Mouse (Mus musculus): ENCODE data around the gene Ndufc1.
"Not testable (repeated sequence)": the region's sequence is repeated elsewhere in the genome, so short reads cannot be mapped to it uniquely, and the experiment has no call there.

Ndufc1 gene

DNA sequence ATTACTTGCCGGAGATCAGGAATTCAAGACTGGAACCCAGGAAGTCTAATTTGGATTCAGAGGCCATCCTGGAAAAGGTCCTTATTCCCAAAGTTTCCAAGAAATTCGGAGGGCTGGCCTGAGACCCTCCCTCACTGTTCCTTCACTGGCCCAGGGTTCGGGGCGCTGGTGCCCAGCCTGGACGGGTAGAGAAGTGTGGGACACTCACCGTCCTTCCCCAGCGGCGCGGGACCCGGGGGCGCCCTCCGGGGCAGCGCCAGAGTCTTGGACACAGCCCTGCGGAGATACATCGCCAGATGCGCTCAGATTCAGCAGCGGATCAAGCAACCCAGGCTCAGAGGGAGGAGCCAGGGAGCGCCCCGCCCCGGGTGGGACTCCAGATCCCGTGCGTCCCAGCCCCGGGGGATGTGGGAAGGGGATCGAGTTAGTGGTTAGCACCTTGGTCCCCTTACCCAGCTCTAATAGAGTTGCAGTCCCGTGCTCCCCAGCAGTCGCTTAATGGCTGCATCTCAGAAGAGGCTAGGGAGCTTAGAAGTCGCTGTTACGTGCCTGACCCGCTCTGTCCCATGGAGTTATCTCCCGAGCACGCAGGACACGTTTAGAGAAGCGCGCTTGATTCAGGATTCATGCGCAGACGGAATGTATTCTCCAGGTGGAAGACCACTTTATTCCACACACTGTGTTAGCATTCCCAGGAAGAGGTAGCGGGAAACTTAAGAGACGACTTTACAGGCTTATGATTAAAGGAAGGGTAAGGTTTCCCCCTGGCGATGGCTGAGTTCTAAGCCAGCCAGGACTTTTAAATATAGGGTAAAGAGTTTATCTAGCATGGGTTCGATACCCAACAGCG is 12.3 kb downstream of the Ndufc1 start, which contains the start of gene Mgarp:
TSS of gene Mgarp (minus strand) at position 520 of the 850 bp plus-strand sequence.
- DNase-seq (ENCODE audit: low read depth, low spot score), result peak; percentile 85

DNA sequence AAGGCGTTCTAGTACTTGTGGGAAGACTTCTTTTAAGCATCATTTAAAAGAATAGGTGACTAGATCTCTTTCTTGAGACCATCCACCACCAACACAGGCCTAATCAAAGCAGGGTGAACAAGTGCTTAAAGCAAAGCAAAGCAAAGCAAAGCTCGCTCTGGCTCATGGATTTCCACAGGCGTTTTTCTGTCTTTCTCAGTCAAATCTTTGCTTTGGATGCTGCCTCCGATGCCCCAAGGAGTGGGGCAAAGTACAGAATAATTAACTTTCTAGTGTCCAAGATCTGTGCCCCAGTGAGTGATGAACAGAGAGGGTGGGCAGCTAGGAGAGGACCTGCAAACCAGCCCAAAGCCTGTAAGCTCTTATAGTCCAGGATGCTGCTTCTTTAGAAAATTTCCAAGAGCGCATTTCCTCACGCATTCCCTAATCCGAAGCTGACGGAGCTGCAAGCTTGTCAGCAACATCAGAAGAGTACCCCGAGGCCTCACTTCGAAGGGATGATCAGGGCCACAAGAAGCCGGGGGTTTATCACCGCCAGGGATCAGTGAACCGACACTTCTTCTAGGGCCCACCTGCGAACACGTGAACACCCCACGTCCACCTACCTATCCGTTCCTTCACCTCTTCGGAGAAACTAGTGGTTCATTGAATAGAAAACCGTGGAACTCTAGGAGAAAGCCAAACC is 13.2 kb downstream of the Ndufc1 start:
- no peak for DNase-seq (ENCODE audit: low read depth, low spot score)

DNA sequence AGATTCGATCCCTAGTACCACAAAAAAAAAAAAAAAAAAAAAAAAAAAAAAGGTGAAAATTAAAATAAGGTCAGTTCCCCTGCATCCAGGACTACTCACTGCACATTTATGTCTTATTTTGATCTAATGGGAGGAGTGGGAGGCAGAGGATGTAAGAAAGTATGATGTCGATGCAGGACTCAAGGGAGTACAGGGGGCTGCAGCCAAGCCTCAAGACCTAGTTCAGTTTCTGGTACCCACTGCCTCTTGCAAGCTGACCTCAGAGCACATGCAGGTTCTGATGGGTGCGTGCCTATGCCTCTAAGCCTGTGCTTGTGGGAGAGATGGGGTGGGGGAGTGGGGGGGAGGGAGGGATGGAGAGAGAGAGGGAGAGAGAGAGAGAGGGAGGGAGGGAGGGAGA is 13.9 kb downstream of the Ndufc1 start:
- no peak for DNase-seq (ENCODE audit: low read depth, low spot score)

DNA sequence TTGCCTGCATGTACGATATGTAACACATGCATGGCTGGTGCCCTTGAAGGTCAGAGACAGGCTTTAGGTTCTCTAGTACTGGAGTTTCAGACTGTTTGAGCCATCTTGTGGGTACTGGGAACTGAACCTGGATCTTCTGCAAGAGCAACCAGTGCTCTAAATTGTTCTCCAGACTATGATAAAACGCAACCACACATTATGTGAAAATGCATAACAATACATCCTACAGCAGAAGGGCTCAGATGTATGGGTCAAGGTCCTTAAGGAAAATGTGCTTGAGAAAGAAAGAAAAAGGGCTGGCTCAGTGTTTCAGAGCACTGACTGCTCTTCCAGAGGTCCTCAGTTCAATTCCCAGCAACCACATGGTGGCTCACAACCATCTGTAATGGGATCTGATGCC is 15.1 kb downstream of the Ndufc1 start:
- DNase-seq (ENCODE audit: low read depth, low spot score), result no peak

DNA sequence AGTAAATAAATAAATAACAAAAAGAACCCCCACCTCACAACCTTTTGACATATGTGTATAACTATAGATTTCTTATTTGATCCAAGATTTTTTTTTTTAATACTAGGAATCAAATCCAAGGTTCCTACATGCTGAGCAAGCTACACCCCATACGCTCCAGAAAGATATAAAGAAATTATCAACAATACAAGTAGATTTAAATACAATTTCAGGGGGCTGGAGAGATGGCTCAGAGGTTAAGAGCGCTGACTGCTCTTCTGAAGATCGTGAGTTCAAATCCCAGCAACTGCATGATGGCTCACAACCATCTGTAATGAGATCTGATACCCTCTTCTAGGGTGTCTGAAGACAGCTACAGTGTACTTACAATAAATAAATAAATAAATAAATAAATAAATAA is 15.8 kb downstream of the Ndufc1 start:
- not testable (repeated sequence) for DNase-seq (ENCODE audit: low read depth, low spot score)

DNA sequence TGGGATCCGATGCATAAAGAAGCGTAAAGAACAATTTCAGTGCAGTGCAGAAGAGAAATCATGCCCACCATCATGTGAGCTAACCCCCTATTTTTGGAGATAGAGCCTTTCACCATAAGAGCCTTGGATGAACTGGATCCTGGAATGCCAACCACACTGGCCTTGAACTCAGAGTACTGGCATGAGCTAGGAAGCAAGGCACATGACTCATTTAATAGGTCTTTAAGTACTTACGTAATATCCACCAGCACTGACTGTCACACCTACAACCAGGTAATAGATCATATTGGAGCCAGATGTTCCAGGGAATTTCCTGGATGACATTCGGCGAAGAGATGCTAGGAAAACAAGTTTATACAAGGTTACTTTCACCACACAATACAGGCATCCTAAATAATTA is 17.2 kb downstream of the Ndufc1 start:
- DNase-seq (ENCODE audit: low read depth, low spot score), result no peak

DNA sequence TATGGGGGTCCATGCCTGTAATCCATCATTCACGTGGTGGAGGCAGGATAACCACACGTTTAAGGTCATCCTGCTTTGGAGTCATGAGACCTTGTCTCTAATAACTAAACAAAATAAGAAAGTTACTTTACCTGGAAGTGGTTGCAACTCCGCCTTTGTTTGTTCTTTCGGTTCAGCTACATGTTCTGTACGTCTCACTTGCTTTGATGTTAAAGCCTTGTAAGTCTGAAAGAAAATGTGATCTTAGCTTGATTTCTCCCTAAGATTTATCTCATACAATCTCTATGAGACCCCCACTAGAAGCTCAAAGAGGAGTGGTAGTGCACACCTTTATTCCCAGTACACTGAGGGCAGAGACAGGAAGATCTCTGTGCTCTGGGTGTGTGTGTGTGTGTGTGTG is 17.7 kb downstream of the Ndufc1 start:
- DNase-seq (ENCODE audit: low read depth, low spot score), result no peak

DNA sequence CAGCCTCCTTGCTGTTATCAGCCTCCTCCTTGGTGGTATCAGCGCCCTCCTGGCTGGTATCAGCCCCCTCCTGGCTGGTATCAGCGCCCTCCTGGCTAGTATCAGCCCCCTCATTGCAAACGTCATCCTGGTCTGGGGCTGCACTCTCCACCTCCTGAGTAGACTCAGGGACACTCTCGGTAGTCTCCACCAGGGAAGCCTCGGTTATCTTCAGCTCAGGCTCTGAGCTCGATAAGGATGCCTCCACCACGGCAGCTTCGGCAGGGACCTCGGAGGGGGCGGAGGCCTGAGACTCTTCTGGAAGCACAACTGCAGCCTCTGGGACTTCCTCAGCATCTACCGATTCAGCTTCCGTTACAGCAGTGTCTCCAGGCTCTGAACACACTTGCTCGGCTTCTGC is 19.9 kb downstream of the Ndufc1 start:
- peak; percentile 22 for DNase-seq (ENCODE audit: low read depth, low spot score)

DNA sequence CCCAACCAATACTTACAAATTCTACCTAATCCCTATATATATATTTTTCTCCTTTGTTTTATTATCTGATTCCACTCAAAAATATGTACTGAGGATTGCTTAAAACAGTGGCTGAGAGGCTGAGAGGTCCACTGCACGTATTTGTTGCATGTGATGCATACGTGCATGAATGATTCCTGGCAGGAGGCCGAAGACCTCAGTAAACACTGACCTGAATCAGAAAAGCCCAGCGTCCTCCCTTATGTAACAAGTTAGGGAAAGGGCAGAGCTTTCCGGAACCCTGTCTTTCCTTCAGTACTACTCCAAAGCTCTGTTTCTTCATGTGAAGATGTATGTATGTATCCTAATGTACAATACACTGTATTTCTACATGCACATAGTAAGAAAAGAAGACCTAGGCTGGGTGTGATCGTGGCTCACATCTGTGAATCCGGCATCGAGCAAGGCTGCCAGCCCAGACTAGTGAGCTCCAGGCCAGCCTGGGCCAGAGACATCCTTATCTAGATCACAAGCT is 20.9 kb downstream of the Ndufc1 start:
- no peak for DNase-seq (ENCODE audit: low read depth, low spot score)

DNA sequence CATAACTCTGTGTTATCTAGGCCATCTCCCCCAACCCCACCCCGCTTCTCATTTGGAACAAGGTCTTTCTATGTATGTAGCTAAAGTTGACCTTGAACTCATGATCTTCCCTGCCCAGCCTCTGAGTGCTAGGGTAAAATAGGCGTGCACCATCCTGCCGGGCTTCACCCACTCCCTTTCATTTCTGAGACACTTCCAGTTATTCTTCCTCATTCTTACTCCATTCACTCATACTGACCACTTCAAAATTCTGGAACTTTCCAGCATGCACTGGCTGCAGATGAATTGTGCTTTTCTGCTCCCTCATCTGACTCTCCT is 21.7 kb downstream of the Ndufc1 start:
- DNase-seq (ENCODE audit: low read depth, low spot score), result no peak

DNA sequence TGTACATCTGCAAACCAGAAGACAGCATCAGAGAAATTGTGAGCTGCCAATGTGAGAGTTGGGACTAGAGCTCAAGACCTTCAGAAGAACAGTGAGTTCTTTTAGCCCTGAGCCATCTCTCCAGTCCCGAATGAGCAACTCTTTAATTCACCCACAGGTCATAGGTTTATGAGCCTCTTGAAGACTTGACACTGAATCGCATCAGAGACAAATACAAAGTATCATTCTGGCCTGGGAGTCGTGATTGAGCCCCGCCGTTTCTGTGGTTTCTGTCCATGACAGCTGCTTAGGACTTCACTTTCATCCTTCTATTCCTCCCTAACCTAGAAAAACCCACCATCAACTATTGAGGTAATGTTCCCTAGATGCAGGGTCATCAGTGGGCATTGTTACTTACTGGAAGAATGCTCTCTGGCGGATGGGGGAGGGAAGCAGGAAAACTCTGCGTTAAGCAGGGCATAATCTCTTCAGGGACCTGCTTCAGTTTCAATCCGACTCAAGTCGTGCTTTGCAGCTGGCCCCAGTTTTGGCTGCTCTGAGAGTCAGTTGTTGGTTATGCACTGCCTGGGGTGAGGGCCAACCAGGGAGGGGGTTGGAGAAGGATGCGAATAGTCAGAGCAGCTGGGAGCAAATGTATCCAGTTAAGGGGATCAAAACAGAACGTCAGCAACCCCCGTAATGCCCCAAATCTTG is 22.2 kb downstream of the Ndufc1 start:
- no peak for DNase-seq (ENCODE audit: low read depth, low spot score)

DNA sequence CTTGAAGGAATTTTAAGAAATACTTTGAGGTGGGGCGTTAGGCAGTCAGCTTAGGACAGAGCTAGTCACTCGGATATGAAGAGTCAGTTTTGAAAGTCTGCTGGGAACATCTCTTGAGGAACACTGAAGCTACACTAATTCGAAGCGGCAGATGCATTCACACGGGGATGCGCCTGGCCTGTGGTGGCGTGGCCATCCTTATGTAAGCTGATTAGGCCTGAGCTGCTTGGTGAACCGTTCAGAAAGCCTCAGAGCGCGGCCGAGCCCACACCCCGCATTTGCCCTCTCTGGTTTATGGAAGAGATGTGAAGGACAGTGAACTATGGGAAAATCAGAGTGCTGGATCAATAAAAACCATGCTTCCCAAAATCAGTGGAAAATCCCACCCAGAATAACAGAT is 25.4 kb downstream of the Ndufc1 start:
- DNase-seq (ENCODE audit: low read depth, low spot score), result no peak

DNA sequence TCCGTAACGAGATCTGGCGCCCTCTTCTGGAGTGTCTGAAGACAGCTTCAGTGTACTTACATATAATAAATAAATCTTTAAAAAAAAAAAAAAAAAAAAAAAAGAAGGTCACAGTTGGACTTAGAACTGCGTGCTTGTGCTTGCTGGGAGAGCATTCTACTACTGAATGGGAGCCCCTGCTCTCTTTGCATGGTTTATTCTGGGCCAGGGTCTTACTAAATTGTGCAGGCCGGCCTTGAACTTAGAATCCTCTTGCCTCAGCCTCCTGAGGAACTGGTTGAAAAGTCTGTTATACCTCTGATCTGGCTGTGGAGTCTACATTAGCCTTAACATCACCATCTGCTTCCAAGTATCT is 28.2 kb downstream of the Ndufc1 start:
- no peak for DNase-seq (ENCODE audit: low read depth, low spot score)

DNA sequence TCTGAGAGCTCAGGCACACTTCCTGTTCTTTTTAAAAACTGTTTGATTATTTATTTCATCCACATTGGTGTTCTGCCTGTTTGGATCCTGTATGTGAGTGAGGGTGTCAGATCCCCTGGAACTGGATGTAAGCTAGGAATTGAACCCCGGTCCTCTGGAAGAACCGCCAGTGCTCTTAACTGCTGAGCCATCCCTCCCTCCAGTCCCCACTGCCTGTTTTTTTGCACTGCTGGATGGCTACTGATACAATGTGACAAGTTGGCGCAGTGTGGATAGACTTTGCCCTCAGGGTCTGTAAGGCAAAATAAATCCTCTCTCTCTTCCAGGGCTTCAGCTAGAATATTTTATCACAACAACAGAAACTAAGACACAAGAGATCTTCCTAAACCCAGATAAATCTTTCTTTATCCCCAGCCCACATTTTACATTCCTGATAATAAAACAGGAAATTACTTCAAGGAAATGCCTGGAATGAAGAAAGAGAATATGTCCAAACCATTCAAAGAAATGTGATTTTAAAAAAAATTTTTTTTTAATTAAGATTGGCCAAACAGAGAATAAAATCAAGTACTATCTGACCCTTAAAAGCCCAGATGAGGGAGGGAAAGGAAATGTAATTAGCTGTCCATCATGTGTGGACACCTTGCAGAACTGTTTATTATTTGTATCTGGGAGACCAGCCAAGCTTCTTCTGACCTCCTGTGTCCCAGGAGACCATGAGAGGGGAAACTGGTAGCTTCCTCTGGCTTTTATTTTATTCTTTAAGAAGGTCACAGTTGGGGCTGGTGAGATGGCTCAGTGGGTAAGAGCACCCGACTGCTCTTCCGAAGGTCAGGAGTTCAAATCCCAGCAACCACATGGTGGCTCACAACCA is 28.8 kb downstream of the Ndufc1 start:
- no peak for DNase-seq (ENCODE audit: low read depth, low spot score)

DNA sequence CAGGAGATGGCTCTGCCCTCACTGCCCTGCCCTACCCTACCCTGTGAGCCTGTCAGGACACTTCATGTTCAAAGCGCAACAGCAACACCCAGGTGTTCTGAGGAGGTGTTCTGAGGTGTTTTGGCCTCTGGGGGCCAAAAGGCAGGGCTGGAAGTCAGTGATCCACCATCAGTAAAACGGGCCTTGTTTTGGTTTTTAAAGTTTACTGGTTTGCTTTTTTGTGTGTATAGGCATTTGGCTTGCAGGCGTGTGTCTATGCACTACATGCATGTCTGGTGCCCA is 30.2 kb downstream of the Ndufc1 start:
- no peak for DNase-seq (ENCODE audit: low read depth, low spot score)

DNA sequence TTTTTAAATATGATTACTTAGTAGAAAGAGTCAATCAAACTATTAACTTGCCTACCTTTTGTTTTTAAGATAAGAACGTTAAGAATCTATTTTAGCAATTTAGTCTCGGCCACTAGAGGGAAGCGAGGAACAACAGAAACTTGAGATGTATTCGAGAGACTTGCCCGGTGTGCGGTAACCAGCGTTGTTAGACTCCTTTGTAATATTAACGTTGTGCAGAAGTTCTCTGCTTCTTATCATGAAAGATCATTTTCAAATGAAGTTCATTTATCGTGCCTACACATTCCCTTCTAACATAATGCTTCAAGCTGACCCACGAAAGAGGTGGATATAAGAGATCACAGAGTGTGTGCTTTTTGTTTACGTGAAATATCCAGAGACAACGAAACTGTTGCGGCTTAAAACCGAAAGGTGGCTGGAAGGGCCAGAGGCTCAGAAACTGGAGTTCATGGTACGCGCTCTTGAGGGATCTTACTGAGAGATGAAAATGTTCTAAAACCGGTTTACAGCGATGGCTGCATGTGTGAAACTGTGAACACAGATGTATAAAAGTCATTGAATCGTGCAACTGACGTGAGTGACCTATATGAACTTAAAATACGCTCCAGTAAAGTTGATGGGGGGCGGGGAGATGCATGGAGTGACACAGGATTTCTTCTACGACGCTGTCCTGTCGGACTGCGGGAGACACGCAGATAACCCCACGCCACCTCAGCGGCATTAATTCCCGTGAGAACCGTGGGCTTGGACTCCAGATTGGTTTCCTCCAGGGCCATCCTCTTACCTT is 30.7 kb downstream of the Ndufc1 start:
- no peak for DNase-seq (ENCODE audit: low read depth, low spot score)

DNA sequence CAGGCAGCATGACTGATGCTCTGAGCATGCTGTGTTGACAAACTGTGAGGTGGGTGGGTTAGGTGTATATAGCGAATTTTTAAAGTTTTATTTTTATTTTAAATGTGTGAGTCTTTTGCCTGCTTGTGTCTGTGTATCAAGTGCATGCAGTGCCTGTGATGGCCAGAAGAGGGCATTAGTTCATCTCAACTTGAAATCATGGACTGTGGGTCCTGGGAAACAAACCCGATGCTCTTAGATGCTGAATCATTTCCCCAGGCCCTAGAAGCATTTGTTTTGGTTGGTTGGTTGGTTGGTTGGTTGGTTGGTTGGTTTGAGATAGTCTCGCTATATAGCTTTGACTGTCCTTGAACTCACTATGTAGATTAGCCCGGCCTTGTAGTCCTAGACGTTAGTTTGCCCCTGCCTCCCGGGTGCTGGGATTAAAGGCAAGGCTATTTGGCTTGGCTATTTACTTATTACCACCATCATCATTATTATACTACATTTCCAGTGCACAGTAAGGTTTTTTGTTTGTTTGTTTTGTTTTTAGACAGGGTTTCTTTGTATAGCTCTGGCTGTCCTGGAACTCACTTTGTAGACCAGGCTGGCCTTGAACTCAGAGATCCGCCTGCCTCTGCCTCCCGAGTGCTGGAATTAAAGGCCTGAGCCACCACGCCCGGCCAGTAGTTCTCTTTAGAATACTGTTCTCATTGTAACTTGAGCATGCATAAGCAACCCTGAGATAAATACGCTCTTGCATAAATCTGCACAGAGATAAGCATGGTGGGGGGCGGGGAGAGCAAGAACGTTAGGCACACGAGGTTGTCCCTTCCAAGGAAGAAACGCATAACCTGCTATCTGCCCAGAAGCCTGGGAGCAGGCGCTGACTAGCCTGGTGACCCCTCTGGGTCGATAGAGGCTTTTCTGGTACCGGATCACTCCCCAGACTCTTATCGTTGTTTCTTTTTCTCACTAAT is 33.2 kb downstream of the Ndufc1 start:
- DNase-seq (ENCODE audit: low read depth, low spot score), result peak; percentile 60

DNA sequence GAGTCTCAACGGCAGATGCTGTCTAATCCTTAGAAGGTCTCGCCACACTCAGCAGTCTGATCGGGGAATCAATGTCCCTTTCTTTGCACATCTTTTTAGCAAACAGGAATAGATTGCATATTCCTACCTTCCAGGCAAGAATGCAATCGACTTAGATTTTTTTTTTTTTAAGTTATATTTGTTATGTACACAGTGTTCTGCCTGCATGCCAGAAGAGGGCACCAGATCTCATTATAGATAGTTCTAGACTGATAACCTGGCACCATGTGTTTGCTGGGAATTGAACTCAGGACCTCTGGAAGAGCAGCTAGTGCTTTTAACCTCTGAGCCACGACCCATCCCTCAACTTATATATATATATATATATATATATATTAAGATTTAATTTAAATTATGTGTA is 35.2 kb downstream of the Ndufc1 start:
- DNase-seq (ENCODE audit: low read depth, low spot score), result no peak

DNA sequence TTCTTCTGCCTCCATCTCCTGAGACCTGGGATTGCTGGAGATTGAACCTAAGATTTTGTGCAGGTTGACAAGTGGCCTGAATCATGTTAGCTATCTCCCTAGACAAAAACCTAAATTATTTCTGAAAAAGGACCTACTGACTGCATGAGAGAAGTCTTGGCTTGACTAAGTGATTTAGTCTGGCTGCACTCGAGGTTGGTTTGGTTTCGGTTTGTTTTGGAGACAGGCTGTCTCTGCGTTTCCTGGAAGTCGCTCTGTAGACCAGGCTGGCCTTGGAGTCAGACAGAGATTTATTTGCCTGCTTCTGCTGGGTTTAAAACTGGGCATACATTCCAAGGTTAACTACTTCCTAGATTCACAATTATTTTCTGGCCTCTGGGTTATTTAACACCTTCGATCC is 35.9 kb downstream of the Ndufc1 start:
- DNase-seq (ENCODE audit: low read depth, low spot score), result no peak

DNA sequence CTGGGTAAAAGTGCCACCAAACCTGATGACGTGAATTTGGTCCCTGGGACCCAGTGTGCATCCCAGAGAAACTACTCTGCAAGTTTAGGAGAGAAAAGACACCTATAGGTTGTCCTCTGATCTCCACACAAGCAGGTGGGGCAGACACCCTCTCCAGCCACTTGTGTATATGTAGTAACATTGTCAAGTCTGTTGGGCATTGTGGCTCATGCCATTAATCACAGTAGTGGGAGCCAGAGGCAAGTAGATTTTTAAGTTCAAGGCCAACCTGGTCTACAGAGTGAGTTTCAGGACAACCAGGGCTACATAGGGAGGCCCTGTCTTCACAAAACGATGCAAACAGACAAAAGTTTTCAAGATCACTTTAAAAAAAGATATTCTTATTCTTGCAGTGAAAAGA is 37.0 kb downstream of the Ndufc1 start:
- DNase-seq (ENCODE audit: low read depth, low spot score), result no peak

All from mesoderm, embryonic 11.5 days (tissue).